Mouse (Mus musculus): Measurements from ENCODE around the gene Ssu2. TPM values are rescaled to one million over a fixed set of nuclear protein-coding genes. Genes with fewer than 3 reads are reported as not detected.
A peak's percentile ranks its signal among the peaks of the same experiment; 100 is the strongest.

Ssu2 gene
- total RNA-seq, 2 experiments from 2014 or later, result 0.64 to 0.75 TPM

GRCm38 (mm10) chr6:112330520-112331222 is 57.2 kb downstream of the Ssu2 start:
- H3K4me3 ChIP-seq, result no peak overlapping the region
- intact Hi-C loops (cut with DNase I), result no loop called here
- H3K27ac ChIP-seq, result no peak overlapping the region
- no peak for DNase-seq
- no peak for TF ChIP-seq CTCF (IDR thresholded peaks at IDR 0.05)

GRCm38 (mm10) chr6:112327793-112328192 is 60.0 kb downstream of the Ssu2 start:
- no peak for DNase-seq
- TF ChIP-seq CTCF (IDR thresholded peaks at IDR 0.05), result no peak
- peak overlapping the region; percentile 63 for H3K27ac ChIP-seq

GRCm38 (mm10) chr6:112325213-112325612 is 62.6 kb downstream of the Ssu2 start:
- no peak overlapping the region for H3K4me3 ChIP-seq
- H3K27ac ChIP-seq, result no peak overlapping the region
- intact Hi-C loops (cut with DNase I), result no loop called here
- DNase-seq, result no peak
- no peak for TF ChIP-seq CTCF (IDR thresholded peaks at IDR 0.05)

More at GRCm38 (mm10) chr6:112327793-112328192, 60.0 kb downstream of the Ssu2 start:
- intact Hi-C loops (cut with DNase I), result no loop called here
- H3K4me3 ChIP-seq, result no peak overlapping the region

GRCm38 (mm10) chr6:112322916-112323315 is 64.9 kb downstream of the Ssu2 start:
- no peak for TF ChIP-seq CTCF (IDR thresholded peaks at IDR 0.05)
- no peak for DNase-seq
- intact Hi-C loops (cut with DNase I), result no loop called here
- H3K27ac ChIP-seq, result no peak overlapping the region
- H3K4me3 ChIP-seq, result no peak overlapping the region

- H3K27ac ChIP-seq, result peak overlapping the region; percentile 61; the same call in 1 of the 2 replicates
These were observed 67.1 kb downstream of the Ssu2 start for GRCm38 (mm10) chr6:112320679-112321078.

GRCm38 (mm10) chr6:112319449-112319848 is 68.4 kb downstream of the Ssu2 start:
- intact Hi-C loops (cut with DNase I), result no loop called here

More at GRCm38 (mm10) chr6:112320679-112321078, 67.1 kb downstream of the Ssu2 start:
- intact Hi-C loops (cut with DNase I), result no loop called here
- no peak for TF ChIP-seq CTCF (IDR thresholded peaks at IDR 0.05)
- no peak overlapping the region for H3K4me3 ChIP-seq
- peak; percentile 40 for DNase-seq

GRCm38 (mm10) chr6:112311385-112311784 is 76.4 kb downstream of the Ssu2 start:
- no peak for TF ChIP-seq CTCF (IDR thresholded peaks at IDR 0.05)
- no peak for DNase-seq
- Histone ChIP-seq H3K4me3 (no peak overlapping the region), H3K27ac (no peak overlapping the region)
- intact Hi-C loops (cut with DNase I), result no loop called here

More at GRCm38 (mm10) chr6:112319449-112319848, 68.4 kb downstream of the Ssu2 start:
- TF ChIP-seq CTCF (IDR thresholded peaks at IDR 0.05), result no peak
- no peak for DNase-seq
- Histone ChIP-seq H3K4me3 (no peak overlapping the region), H3K27ac (no peak overlapping the region)

- intact Hi-C loops (cut with DNase I), result no loop called here
- TF ChIP-seq CTCF (IDR thresholded peaks at IDR 0.05), result no peak
- DNase-seq, result no peak
- H3K4me3 ChIP-seq, result no peak overlapping the region
- H3K27ac ChIP-seq, result no peak overlapping the region
These were observed 78.4 kb downstream of the Ssu2 start for GRCm38 (mm10) chr6:112309330-112309938.

Other genes with a start within 250 kb of the Ssu2 start
- 100 to 1,000 TPM in 1 of 2 experiments, 10 to 100 TPM in 1; 70.8 to 175 TPM for gene Lmcd1, start 114.3 kb downstream of the Ssu2 start, total RNA-seq (2021)
- 10 to 100 TPM; 65.6 to 68.2 TPM for gene Cav3, start 71.5 kb upstream of the Ssu2 start, total RNA-seq (2021)
- gene Oxtr, start 101.9 kb upstream of the Ssu2 start, total RNA-seq (2021), result under 1 TPM; 0.05 to 0.25 TPM